Mouse (Mus musculus) MEL (cell line): ENCODE measurements around the gene Lat2.

Experiments used
- POLR2A ChIP-seq, 2 experiments: IDR thresholded peaks; 2 replicates each; pipeline ENCODE4 v1.6.1; 2011 to 2012; ENCODE audit warnings: low read length in 2 of 2, mild to moderate bottlenecking in 2 of 2, control low read depth in 1 of 2, improper control_type of control experiment in 1 of 2, low read depth in 1 of 2, moderate library complexity in 1 of 2; ENCODE audit not compliant: control insufficient read depth in 1 of 2, insufficient read depth in 1 of 2, poor library complexity in 1 of 2
- POLR2AphosphoS2 ChIP-seq: IDR thresholded peaks from 2 replicates; pipeline ENCODE4 v1.6.1; 2011; ENCODE audit warnings: low read length, improper control_type of control experiment
- TAL1 ChIP-seq: IDR thresholded peaks from 2 replicates; pipeline ENCODE4 v1.6.1; 2012; ENCODE audit warnings: mild to moderate bottlenecking, inconsistent platforms, low read length, moderate library complexity, mixed read lengths
- TCF12 ChIP-seq: IDR thresholded peaks from 2 replicates; pipeline ENCODE4 v1.6.1; 2014; ENCODE audit warnings: low read depth, mild to moderate bottlenecking, inconsistent platforms, low read length, improper control_type of control experiment, moderate library complexity
- USF2 ChIP-seq, 2 experiments: IDR thresholded peaks; 2 replicates each; pipeline ENCODE4 v1.6.1; 2011 to 2012; ENCODE audit warnings: improper control_type of control experiment in 2 of 2, low read length in 2 of 2, borderline replicate concordance in 1 of 2, inconsistent platforms in 1 of 2, low read depth in 1 of 2, mild to moderate bottlenecking in 1 of 2; ENCODE audit not compliant: insufficient read depth in 1 of 2
- ZKSCAN1 ChIP-seq: IDR thresholded peaks from 2 replicates; pipeline ENCODE4 v1.6.1; 2012; ENCODE audit warnings: low read depth, mild to moderate bottlenecking, inconsistent platforms, low read length, improper control_type of control experiment, moderate library complexity
- ZNF384 ChIP-seq: IDR thresholded peaks from 2 replicates; pipeline ENCODE4 v1.6.1; 2012; ENCODE audit warnings: low read depth, mild to moderate bottlenecking, inconsistent platforms, low read length, improper control_type of control experiment

GRCm38 (mm10) chr5:134564272-134564671, 50.6 kb downstream of the Lat2 start:
- no peak for TF ChIP-seq POLR2A (IDR thresholded peaks at IDR 0.05; ENCODE audit: control insufficient read depth in 1 of 2, insufficient read depth in 1 of 2, low read depth in 1 of 2, low read length in 2 of 2, poor library complexity in 1 of 2)
- TF ChIP-seq TAL1 = no peak
- TF ChIP-seq ZNF384 = no peak
- TF ChIP-seq TCF12 = no peak
- no peak for TF ChIP-seq POLR2AphosphoS2
- TF ChIP-seq ZKSCAN1 = no peak
- TF ChIP-seq USF2 (IDR thresholded peaks at IDR 0.05; ENCODE audit: borderline replicate concordance in 1 of 2, insufficient read depth in 1 of 2, low read depth in 1 of 2, low read length in 2 of 2) = no peak
